Comparison of ENCODE assay signal across 8 mouse cellular contexts in genomic region chr5:36726387-36726801, GRCm38 (mm10). TPM values are rescaled to one million over a fixed set of nuclear protein-coding genes. Genes with fewer than 3 reads are reported as not detected.
DNase-seq lines count a peak whose midpoint lies in the region; ATAC-seq and TF ChIP-seq lines count a peak whose summit lies in the region.

No protein-coding gene starts in this region.

- no peaks in the 10 kb centered on the region for H3K27me3 ChIP-seq in intestine, postnatal 0 days (replicated peaks; ENCODE audit: control insufficient read depth, insufficient read depth, low read length)
- H3K27me3 ChIP-seq in forebrain, embryonic 11.5 days (ENCODE audit: control insufficient read depth, insufficient read depth, low read length) = no peaks in the 10 kb centered on the region

- ATAC-seq in intestine, postnatal 0 days = peak; percentile 87
- ATAC-seq in forebrain, embryonic 11.5 days (replicated peaks; ENCODE audit: low FRiP score) = no peak

- H3K36me3 ChIP-seq in intestine, postnatal 0 days (ENCODE audit: control insufficient read depth, insufficient read depth) = no peaks in the 10 kb centered on the region
- no peaks in the 10 kb centered on the region for H3K36me3 ChIP-seq in forebrain, embryonic 11.5 days (ENCODE audit: control insufficient read depth, insufficient read depth, low read length)

- H3K4me1 ChIP-seq in intestine, postnatal 0 days (replicated peaks; ENCODE audit: control insufficient read depth, insufficient read depth, low read length) = peaks cover 9% of the 10 kb centered on the region
- no peaks in the 10 kb centered on the region for H3K4me1 ChIP-seq in forebrain, embryonic 11.5 days (replicated peaks; ENCODE audit: control insufficient read depth, insufficient read depth, low read length)

- H3K4me2 ChIP-seq in intestine, postnatal 0 days (replicated peaks; ENCODE audit: low read depth) = 0 out of 2 replicates have a peak overlapping the region, but pooled peaks have one; percentile 25
- H3K4me2 ChIP-seq in forebrain, embryonic 11.5 days (ENCODE audit: low read depth, low read length, severe bottlenecking) = no peak overlapping the region

- H3K9me3 ChIP-seq in intestine, postnatal 0 days (ENCODE audit: control insufficient read depth) = no peaks in the 10 kb centered on the region
- H3K9me3 ChIP-seq in forebrain, embryonic 11.5 days (ENCODE audit: control insufficient read depth, low read length) = no peaks in the 10 kb centered on the region

- no peak overlapping the region for H3K4me3 ChIP-seq in intestine, postnatal 0 days (ENCODE audit: low read depth, low read length)
- H3K4me3 ChIP-seq in forebrain, embryonic 11.5 days (ENCODE audit: low read depth, low read length) = no peak overlapping the region

- TF ChIP-seq CTCF in intestine, postnatal 0 days (IDR thresholded peaks at IDR 0.05; ENCODE audit: low read depth) = 0 out of 2 replicates have a peak, but pooled peaks have one; percentile 3

- WGBS in intestine, postnatal 0 days = 30% methylated on average over 9 of the region's 9 CpGs
- WGBS in forebrain, embryonic 11.5 days = 76% methylated on average over 9 of the region's 9 CpGs

- peak overlapping the region; percentile 73 for H3K27ac ChIP-seq in intestine, postnatal 0 days (ENCODE audit: low read depth, low read length)
- H3K27ac ChIP-seq in forebrain, embryonic 11.5 days (ENCODE audit: low read depth, low read length) = no peak overlapping the region

- H3K9ac ChIP-seq in intestine, postnatal 0 days (ENCODE audit: low read depth, low read length) = no peak overlapping the region
- H3K9ac ChIP-seq in forebrain, embryonic 11.5 days (ENCODE audit: low read length) = no peak overlapping the region

- DNase-seq in adrenal gland, postnatal 14 days = peak; percentile 56
- no peak for DNase-seq in adrenal gland, postnatal 25 days
- peak; percentile 62 for DNase-seq in CD4-positive helper T cell, adult 2 months (ENCODE audit: low read depth, low spot score)
- peak; percentile 56 for DNase-seq in lung, postnatal 36 days
- no peak for DNase-seq in ovary, adult 18-20 months (ENCODE audit: low spot score)
- no peak for DNase-seq in forebrain, embryonic 11.5 days (ENCODE audit: low spot score)
- DNase-seq in thymus, postnatal 14 days = no peak

RNA-seq across cellular contexts. Expression of gene Bloc1s4, which starts 22.1 kb away (rescaled TPM):
- total RNA-seq in adrenal gland, postnatal 14 days (2021) = 23.7 and 27.2 TPM in 2 replicates
- total RNA-seq in adrenal gland, postnatal 25 days (2021) = 25.7 and 30.4 TPM in 2 replicates
- polyA plus RNA-seq in intestine, postnatal 0 days (2015; fragmentation: Nextera tagmentation; extraction: Ambion mirVana) = 22.0 and 22.5 TPM in 2 replicates
- polyA plus RNA-seq in forebrain, embryonic 11.5 days (2014; fragmentation: Nextera tagmentation; extraction: Ambion mirVana) = 22.9 and 25.6 TPM in 2 replicates

RNA-seq across cellular contexts. Expression of gene D5Ertd579e, which starts 30.6 kb away (rescaled TPM):
- 60.2 and 61.5 TPM in 2 replicates for total RNA-seq in adrenal gland, postnatal 14 days (2021)
- 63.3 and 73.0 TPM in 2 replicates for total RNA-seq in adrenal gland, postnatal 25 days (2021)
- 19.6 and 22.5 TPM in 2 replicates for polyA plus RNA-seq in intestine, postnatal 0 days (2015; fragmentation: Nextera tagmentation; extraction: Ambion mirVana)
- 39.9 and 41.9 TPM in 2 replicates for polyA plus RNA-seq in forebrain, embryonic 11.5 days (2014; fragmentation: Nextera tagmentation; extraction: Ambion mirVana)

Comparison
In these comparisons a context has a peak if more than half of its experiments do, and no peak if none do; other contexts are left out.
1. DNase-seq: peak in adrenal gland, postnatal 14 days (single experiment), CD4-positive helper T cell, adult 2 months (single experiment) and lung, postnatal 36 days (single experiment); none in adrenal gland, postnatal 25 days (single experiment), ovary, adult 18-20 months (single experiment), forebrain, embryonic 11.5 days (single experiment) and thymus, postnatal 14 days (single experiment).